Mouse (Mus musculus): ENCODE measurements at regions not wholly inside any gene's neighbourhood (a gene's known extent, or its start where the extent isn't known, plus 50 kb on each side); places are given as distances from the start of the nearest gene placed in this dataset.

- DNase-seq (ENCODE audit: low spot score in 2 of 2) = no peak
Measured at GRCm38 (mm10) chr9:47054595-47054994, 56.1 kb downstream of the Gm4791 start.

DNA sequence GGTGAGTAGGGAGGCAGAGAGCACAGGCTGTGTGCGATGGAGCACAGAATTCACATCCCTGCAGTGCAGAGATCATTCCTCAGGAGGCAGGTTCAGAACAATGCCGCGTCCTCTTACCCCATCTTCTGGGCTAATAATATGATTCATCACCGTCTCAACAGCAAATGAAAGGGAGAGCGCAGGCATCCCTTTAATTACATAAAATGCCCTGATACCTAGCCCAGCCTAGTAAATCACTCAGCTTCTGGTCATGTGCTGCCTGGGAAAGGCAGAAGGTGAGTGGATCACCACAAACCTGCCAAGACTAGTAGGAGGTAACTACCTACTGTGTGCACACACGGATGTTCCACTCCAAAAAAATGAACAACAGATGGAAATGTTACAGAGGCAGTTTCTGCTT lies 57.0 kb downstream of the Gm4791 start:
- DNase-seq (ENCODE audit: low spot score in 2 of 2) = no peak

DNA sequence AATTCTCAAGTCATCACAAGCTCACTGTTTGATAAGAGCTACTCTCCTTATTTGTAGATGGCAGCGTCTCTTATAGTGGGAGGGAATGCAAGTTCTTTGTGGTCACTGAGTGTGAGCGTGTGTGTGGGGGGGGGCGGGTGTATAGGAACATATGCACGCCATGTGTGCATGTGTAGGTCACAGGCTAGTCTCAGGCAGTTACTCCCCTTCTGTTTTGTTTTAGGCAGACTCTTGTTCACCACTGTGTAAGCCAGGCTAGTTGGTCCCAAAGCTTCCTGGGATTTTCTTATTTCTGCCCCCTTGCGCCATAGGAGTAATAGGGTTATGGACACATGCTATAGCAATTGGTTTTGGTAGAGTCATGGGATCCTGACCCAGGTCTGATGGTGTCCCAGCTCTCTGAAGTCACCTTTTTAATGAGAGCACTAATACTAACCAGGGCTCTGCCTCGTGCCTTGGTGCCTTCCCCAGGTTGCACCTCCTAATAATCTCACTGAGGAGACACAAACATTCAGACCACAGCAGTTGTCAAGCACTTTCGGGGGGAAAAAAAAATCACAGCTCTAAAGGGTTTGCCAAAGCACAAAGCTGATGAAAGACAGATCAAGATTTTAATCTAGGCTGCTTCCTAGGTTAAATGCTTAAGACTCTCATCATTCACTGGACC lies 60.9 kb downstream of the Gm4791 start:
- DNase-seq (ENCODE audit: low spot score in 2 of 2) = no peak

GRCm38 (mm10) chr9:47060757-47061156 lies 62.2 kb downstream of the Gm4791 start:
- DNase-seq (ENCODE audit: low spot score in 2 of 2) = peak in 1 of 2 experiments; percentile 27

DNA sequence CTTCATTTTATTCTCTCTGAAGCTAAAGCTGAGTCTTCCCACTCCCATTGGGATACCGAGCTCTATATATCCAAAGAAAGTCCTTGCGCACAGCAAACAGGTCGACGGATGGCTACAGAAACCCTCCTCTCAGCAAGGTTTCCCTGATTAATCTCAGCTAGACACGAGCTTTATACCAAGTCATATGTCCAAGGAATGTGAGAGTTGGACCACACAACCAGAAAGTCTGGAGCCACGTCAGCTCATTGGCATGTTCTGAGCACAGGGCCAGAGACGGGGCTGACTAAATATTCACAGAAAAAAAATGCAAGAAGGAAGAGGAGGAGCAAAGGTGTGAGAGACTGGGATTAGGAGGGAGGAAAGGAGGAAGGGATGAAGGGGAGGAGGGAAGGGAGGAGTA lies 64.0 kb downstream of the Gm4791 start:
- no peak for DNase-seq (ENCODE audit: low spot score in 2 of 2)

DNA sequence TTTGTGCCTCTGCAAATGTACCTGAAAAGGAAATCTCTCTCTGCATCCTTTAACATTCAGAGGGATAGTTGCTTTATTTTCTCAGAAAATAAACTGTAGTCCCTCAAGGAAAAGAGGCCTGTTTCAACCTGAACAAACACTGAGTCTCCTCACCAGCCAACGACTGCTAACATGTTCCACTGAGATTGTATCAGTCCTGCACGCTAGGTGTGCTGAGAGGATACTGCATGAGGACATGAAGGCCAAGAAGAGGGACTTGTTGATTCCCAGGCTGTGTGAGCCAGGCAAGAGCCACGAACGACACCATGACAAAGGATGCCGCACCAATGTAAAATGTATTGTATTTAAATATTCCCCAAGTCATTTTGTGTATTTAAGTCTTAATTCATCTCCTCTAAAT lies 65.2 kb downstream of the Gm4791 start:
- no peak for DNase-seq (ENCODE audit: low spot score in 2 of 2)

GRCm38 (mm10) chr9:47064463-47065032 lies 66.0 kb downstream of the Gm4791 start:
- peak; percentile 35 to 62 for DNase-seq (ENCODE audit: low spot score in 2 of 2)

GRCm38 (mm10) chr9:47069436-47069835 lies 70.9 kb downstream of the Gm4791 start:
- DNase-seq (ENCODE audit: low spot score in 2 of 2) = peak; percentile 29 to 30

DNA sequence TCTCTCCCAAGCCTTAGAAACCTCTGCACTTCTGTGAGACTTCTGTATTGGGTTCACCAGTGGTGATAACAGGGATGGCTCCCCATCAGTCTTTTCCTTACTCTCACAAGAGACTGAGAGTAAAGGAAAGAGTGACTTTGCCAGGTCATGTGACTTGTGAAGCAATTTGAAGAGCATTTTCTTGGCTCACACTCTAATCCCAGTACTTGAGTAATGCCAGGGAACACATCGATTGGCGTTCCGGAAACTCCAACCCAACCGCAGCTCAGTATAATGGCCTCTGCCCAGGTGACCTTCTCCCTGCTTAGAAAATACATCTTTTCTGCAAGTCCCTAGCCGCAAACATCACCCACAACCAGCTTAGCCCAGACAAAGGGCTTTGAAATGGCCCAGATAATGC lies 72.4 kb downstream of the Gm4791 start:
- DNase-seq (ENCODE audit: low spot score in 2 of 2) = no peak

GRCm38 (mm10) chr9:47076946-47077345 lies 78.4 kb downstream of the Gm4791 start:
- no peak for DNase-seq (ENCODE audit: low spot score in 2 of 2)

DNA sequence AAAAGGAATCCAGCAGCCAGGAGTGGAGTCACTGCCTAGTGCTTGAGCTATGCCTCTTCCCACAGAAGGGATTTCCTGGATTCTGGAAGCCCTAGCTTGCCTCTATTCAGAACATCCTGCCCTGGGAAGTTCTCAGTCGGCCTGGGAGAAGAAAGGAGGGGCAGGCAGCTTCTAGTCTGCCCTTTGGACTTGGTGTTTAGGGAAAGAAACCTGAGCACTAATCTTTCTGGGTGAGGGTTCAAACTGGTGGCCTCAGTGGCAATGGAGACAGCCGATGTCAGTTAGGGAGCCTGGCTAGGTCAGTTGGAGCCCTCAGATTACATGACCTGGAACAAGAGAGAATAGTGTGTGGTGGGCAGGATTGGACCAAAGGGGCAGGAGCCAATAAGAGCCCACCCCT lies 78.9 kb downstream of the Gm4791 start:
- DNase-seq (ENCODE audit: low spot score in 2 of 2) = no peak

GRCm38 (mm10) chr9:47077945-47078344 lies 79.4 kb downstream of the Gm4791 start:
- no peak for DNase-seq (ENCODE audit: low spot score in 2 of 2)

- DNase-seq (ENCODE audit: low spot score in 2 of 2) = no peak
Measured at GRCm38 (mm10) chr9:47081407-47081806, 82.9 kb downstream of the Gm4791 start.

DNA sequence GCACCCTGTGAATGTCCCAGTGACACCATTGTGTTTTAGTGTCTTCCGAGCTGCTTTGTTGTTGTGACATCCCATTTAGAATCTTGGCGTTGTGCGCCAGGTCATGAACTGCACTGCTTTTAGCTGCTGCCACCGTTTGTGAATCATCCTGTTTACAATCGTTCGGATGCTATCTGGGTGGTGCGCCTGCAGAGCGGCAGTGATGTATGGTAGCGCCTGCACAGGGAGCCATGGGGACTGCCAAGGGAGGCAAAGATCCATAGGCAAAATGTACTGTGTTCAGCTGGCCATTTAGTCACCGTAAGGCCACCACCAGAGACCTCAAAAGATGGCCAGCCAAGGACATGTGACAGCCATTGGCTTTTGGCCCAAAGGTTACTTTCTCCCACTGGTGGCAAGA lies 93.3 kb downstream of the Gm4791 start:
- no peak for DNase-seq (ENCODE audit: low spot score in 2 of 2)

DNA sequence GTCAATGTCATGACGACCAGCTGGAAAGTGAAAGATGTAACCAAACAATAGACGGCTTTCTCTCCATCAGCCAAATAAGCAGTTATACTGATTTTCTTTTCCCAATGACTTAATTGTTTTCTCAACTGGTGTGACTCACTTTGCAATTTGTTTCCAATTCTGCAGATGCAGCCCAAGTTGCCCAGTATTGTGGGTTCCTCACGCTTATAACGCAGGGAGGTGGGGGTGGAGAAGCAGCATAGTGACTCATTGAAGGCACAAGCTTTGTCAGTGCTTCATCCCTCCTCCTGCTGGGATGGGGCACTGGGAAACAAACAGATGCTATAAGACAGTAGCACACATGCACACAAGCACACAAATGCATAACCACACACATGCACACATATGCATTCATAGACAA lies 97.1 kb downstream of the Gm4791 start:
- DNase-seq (ENCODE audit: low spot score in 2 of 2) = no peak

GRCm38 (mm10) chr9:47103316-47103715 lies 104.8 kb downstream of the Gm4791 start:
- DNase-seq (ENCODE audit: low spot score in 2 of 2) = no peak

DNA sequence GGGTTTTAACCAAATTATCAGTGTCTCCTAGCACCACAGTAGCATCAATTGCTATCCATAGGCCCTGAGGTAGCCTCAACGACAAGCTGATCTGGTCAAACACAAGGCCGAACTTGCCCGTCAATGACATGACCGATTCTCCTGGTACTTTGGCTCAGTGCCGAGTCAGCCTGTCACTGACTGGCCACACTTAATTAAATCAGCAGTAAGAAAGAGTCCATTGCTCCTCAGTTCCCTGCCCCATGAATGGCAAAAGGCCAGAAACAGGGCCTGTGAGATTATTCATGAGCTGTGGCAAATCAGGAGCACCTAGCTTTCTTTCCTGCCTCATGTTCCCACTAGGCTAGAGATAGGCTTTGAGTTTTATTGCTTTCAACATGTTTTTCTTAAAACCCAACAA lies 105.4 kb downstream of the Gm4791 start:
- peak; percentile 42 to 47 for DNase-seq (ENCODE audit: low spot score in 2 of 2)

GRCm38 (mm10) chr9:47108096-47108495 lies 109.6 kb downstream of the Gm4791 start:
- peak; percentile 51 to 55 for DNase-seq (ENCODE audit: low spot score in 2 of 2)

DNA sequence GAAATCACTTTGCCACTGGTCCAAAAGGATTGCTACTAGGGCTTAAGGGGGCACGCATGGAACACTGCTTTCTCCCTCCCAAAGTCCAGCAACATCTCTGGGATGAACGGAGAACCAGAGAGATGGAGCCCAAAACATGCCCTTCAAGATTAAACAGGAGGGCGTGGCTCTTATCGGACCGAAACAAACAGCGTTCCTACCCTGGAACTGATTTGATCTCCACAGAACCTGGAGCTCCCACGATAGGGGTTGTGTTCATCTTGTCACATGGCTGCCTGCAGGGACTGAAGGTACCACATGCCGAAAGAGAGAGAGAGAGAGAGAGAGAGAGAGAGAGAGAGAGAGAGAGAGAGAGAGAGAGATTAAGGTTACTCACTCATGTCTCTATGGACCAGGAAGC lies 120.7 kb downstream of the Gm4791 start:
- DNase-seq (ENCODE audit: low spot score in 2 of 2) = no peak

- peak; percentile 30 to 31 for DNase-seq (ENCODE audit: low spot score in 2 of 2)
Measured at GRCm38 (mm10) chr9:47123113-47123512, 124.6 kb downstream of the Gm4791 start.

- peak; percentile 42 to 55 for DNase-seq (ENCODE audit: low spot score in 2 of 2)
Measured at GRCm38 (mm10) chr9:47125517-47125916, 127.0 kb downstream of the Gm4791 start.

DNA sequence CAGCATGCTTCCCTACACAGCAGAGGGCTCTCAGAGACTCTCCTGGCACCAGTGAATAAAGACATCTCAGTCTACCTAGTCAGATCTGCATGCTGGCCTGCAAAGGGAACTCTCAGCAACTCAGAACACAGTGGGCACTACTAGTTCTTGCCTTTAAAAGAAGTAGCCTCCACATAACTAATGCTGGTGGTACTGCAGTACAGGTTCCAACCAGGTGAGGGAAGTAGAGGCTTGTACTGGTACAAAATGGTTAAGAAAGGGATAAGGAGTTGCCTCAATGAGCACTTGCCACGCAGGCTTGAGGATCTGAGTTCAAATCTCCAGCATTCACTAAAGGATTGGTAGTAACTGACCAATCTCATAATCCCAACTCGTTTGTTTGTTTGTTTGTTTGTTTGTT lies 127.7 kb downstream of the Gm4791 start:
- DNase-seq (ENCODE audit: low spot score in 2 of 2) = no peak

DNA sequence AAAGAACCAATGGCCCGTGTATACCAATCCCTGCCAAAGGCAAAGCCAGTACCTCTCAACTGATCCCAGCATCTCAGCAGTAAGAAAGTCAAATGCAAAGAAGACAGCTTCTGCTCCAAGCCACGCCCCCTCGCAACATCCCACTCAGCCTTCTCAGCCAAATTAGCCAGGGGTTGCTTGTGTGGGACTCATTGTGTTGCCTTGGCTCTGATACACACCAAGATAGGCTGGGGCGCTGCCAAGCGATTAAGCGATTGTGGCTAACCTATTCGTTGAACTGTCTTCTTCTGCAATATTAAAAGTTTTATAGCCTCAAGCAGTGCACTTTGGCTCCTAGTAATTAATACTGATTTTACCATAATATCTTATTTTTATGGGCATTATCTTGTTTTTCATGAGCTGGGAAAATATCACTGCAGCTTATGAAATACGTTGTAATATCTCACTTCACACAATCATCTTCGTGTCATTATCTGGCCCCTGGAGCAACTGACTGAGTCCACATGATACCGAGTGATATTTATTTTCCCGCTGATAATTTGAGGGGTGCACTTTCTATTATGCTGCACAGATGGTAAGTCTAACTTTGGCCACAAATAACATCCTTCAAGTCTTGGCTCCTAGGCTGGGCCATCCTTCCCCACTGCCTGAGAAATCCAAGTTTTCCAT lies 129.3 kb downstream of the Gm4791 start:
- peak; percentile 43 to 47 for DNase-seq (ENCODE audit: low spot score in 2 of 2)
